Mouse (Mus musculus) kidney, postnatal 14 days (tissue): ENCODE data around the gene Cars.
A peak's percentile ranks its signal among the peaks of the same experiment; 100 is the strongest.
"Not testable (repeated sequence)": the region's sequence is repeated elsewhere in the genome, so short reads cannot be mapped to it uniquely, and the experiment has no call there.

ENCODE experiments used
- DNase-seq: peaks from one replicate; pipeline ENCODE4 v3.0.0; 2022; ENCODE audit warnings: mixed read lengths

Cars gene

DNA sequence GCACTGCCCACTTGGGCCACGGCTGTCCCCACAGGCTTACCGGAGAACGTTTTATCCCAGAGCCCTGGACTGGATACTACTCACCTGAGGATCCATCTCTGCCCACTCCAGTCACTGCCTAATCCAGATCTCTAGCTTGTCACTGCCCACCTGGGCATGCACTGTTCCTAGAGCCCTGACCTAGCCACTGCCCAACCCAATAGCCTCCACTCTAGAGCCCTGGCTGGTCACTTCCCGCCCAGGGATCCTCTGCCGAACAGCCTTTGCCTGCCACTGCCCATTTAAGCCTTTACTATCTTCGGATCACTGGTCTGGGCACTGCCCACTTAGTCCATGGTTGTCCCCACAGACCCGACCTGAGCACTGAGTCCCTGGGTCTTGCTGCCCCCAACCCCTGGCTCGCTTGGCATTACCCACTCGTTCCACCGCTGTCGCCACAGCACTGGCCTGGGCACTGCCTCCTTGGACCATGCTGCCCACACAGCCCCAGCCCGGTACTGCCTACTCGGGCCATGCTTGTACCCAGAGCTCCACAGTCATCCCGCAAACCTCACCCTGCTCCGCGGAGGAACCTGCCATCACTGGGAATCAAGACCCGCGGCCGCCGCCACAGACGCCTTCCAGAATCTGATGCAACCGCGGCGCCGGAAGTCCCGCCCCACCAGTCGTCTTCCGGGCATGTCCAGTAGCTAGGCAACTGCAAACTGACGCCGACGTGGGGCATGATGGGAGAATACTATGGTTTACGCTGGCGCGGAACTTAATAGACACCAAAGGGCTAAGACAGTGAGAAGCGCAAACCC lies at the start of gene Cars:
Cars (minus strand) TSS at position 663 of the 803 bp plus-strand sequence.
- peak; percentile 97 for DNase-seq

DNA sequence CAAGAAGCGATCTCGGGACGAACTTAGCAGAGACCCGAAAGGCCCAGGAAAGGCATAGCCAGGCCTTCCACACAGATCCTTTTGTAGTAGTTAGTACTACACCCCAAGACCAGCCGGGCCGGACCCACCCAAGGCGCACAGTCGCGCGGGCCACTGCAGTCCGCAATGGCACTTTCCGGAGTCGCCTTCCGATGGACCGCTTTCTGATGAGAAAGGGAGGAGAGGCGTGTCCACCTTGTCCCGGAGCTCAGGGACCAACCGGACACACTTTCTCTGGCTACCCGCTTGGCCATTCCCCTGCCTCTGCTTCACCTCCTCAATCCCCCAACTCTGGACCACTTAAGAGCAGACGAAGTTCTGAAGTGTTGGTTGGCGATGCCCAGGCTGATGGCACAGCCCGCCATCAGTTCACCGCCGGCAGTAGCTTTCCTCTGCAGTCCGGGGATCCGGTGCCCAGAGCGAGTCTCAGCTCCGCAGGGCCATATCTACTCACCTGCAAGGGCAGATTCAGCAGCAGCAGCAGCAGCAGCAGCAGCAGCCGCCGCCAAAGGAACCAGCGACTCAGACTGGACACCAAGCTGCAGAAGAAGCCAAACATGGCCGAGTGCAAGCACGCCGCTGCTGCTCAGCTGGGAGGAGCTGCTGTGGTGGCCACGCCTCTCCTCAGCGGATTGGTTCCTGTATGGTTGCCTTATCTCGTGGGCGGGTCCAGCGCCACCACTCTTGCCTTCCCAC lies 49.3 kb upstream of the Cars start, which contains the start of gene Tnfrsf22:
Tnfrsf22 (minus strand) TSS at position 628 of the 735 bp plus-strand sequence.
- DNase-seq: peak; percentile 90

DNA sequence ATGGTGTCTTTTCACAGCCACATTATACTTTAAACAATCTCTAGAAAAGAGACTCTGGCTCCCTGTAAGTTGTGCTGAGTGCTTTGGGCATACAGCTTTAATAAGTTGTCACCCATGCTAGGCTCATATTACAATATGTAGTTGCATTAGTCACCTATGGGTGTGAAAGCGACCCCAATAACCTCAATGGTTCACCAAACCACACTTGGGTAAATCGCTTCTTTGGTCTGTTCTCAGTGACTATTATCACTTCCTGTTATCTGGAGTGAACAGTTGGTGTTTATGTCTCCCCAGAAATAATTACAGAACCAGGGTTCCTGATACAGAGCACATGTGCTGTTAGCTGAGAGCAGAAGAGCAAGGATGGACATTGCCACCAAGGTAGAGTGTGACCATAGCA lies 44.1 kb upstream of the Cars start:
- DNase-seq: not testable (repeated sequence)

DNA sequence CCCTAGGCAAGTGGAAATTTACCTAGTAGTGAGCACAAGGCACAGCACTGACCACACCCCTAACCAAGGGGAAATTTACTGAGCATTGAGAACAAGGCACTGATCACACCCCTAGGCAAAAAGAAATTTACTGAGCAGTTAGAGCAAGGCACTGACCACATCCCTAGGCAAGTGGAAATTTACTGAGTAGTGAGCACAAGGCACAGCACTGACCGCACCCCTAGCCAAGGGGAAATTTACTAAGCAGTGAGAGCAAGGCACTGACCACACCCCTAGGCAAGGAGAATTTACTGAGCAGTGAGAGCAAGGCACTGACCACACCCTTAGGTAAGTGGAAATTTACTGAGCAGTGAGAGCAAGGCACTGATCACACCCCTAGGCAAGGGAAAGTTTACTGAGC lies 36.8 kb upstream of the Cars start:
- no peak for DNase-seq

DNA sequence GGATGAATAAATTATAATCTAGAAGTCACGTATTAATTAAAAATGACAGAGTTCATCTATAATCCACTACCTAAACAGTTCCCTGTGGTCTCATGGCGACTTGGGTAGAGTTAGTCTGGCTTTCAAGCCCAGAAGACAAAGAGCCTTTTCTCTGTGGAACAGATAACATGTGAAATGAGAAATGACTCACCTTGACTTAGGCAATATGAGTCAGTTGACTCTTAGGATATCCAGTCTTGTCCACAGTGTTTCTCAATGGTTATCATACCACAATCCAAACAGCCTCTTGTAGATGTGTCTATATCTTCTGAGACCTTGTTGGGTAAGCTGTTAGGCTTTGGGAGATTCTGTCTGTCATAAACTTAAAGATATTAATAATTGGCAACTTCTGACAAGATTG lies 31.6 kb upstream of the Cars start:
- DNase-seq: no peak

DNA sequence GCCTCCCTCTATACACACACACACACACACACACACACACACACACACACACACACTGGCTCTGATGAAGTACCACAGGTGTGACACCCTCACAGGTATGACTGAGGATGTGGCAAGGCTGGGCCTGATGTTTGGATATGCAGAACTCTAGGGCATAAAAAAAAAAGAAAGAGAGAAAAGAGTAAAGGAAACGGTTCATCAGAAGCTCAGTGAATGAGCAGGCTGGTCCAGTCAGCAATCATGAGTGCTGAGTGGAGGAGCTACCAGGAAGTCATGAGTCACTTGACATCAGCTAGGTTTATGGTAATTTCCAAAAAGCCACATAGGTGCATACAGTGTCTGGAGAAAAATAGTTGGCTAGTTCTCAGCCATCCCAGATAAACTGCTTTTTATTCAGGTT lies 29.6 kb upstream of the Cars start:
- DNase-seq: no peak

DNA sequence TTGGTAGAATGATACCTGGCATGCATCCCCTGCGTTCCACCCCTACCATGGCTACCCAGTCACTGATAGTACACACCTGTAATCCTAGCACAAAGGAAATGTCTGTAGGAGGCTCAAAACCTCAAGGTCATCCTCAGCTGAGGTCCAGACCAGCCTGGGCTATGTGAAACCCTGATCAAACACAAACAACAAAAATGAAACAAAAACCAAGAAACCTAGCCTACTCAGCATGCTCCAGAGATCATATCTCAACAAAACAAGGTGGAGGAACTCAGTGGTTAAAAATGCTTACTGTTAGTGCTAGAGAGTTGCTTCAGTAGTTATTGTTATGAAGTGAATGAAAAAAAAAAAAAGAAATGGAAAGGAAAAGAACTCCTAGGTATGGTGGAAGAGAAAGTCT lies 28.6 kb upstream of the Cars start, which contains the start of gene Tnfrsf26:
Tnfrsf26 (minus strand) TSS at position 183 of the 400 bp plus-strand sequence.
- no peak for DNase-seq

DNA sequence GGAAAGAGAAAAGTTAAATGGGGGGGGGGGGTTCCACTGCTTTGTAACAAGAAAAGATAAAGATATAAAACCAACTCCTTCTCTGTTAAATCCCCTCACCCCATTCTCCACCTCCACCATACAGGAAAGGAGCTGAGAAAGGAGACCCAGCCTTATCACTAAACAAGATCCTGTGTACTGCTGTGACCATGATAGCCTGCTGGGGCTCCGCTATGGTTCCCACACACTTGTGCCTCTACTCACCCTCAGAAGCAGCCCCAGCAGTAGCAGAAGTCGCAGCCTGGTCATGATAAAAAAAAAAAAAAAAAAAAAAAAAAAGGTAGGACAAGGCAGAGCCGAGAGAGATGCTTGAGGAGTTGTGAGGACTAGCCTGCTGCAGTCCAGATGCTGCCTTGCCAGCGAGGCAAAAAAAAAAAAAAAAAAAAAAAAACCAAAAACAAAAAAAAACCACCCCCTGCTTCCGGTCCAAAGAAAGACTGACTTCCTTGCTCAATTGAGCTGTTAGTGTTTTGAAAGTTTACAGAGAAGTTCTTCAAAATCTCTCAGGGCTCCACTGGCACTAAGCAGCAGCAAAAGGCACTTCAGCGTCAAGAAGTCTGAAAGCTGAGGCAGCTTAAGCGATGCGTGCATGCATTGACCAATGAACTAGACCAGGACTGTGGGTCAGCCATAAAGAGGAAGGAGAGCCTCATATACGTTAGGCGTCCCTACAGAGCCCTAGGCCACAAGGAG lies 27.8 kb upstream of the Cars start:
- DNase-seq: no peak

DNA sequence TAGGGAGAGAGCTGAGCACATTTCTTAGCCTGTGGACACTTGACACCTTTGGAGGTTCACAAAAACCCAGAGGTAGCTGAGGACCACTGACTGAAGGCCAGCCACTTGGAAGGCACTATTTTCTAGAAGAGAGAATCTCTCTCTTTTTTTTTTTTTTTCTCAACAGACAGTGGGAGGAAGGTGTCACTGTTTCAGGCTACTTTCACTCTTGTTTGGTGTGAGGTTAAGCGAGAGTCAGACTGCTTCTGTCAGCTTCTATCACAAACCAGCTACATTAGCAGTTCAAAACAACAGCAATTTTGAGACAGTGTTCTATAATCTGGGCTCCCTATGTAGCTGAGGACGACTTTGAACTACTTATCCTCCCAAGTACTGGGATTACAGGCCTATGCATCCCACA lies 26.3 kb upstream of the Cars start:
- DNase-seq: no peak

DNA sequence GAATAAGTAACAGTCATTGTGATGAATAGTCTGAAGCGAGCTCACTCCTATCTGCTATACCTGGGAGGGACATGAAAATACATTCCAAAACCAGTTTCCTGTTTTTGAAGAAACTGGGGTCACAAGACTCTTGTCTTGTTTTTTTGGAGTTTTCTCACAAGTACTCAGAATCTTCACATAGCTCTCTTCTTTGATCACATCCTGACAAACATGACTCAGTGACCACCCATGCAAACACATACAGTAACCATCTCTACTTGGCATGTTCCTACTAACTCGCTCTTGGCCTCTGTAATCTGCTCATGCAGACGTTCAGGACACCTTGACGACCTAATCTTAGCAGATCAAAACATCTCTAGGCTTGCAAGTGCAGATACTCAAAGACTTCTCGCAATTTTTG lies 25.3 kb upstream of the Cars start:
- DNase-seq: no peak

DNA sequence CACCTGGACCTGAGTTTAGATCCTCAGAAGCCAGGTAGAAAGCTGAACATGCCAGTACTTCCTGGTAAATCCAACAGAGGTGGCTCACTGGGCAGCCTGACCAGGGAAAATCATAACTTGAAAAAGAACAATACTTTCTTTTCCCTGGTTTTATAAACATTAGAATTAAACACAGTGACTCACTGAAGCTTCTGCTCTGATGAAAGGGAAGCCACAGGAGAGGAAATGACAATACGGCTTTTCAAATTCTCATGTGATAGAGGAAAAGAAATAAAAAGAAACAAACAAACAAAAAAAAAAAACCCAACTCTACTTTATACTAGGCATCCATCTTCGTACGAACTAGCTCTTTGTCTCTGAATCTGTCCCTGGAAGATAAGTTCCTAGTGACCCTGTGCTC lies 24.7 kb upstream of the Cars start:
- DNase-seq: no peak

DNA sequence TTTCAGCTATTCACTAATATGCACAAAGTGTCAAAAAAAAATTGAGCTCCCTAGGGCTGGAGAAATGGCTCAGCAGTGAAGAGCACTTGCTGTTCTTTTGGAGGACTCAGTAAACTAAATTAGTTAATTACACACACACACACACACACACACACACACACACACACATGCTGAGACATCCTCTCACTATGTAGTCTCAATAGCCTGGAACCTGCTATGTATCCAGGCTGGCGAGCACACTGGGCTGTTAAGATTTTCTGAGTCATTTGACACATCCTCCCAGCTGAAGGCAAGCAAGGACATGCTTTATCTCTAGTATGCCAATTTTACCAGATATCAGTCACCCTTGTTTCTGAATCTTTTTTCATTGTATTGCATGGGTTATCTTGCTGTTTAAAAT lies 21.1 kb upstream of the Cars start:
- DNase-seq: no peak

DNA sequence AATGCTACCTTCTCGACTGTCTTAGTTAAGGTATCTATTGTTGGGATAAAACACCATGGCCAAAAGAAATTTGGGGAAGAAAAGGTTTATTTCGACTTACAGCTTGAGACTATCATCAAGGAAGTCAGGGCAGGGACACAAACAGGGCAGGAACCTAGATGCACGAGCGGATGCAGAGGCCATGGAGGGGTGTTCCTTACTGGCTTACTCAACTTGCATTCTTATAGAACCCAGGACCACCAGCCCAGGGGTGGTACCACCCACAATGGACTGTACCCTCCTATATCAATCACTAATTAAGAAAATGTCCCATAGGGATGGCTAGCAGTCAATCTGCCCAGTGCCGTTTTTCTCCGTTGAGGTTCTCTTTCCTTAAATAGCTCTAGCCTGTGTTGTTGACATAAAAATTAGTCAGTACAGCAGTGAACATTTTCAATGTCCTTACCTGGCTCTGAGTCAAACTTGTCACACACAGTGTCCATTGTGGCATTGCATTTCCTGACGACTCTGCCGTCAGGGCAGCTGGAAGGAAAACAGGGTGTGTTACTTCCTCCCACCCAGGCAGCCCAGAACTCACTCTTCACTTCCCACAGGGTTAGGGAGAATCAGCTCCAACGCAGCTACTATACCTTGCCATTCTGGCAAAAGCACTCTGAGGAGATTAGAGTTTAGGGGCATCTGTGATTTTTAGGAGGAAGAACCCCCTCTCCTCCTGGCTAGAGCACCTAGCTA lies 14.7 kb upstream of the Cars start:
- peak; percentile 67 for DNase-seq

DNA sequence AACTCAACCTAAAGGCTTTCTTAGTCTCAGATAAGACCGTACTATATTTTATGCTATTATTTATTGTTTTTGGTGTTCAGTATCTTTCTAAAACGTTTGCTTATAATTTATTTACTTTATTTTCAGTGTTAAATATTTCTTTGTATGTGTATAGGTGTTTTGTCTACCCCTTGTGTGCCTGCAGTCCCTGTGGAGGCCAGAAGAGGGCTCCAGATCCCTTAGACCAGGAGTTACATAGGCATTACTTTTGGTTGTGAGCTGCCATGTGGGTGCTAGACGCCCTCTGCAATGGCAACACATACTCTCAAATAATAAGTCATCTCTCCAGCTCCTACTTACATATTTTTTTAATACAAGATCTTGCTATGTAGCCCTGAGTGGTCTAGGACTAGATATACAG lies 12.3 kb upstream of the Cars start:
- no peak for DNase-seq

DNA sequence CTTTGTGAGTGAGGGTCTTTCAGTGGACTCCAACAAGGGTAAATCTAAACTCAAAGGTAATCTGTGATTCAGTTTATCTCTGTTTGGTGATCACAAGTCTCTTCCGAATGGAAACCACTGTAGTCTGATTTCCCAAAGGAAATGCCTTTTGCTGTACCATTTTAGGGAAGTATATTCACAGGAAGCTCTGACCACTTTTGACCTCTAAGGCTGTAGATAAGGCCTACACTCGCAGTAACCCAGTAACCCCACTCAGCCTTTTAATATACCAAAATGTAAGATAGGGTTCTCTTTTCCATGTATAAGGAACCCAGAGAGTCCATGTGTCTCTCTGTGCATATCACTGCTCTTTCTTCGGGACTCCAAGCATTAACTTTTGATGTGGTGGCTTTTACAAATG lies 5.4 kb upstream of the Cars start:
- DNase-seq: no peak

DNA sequence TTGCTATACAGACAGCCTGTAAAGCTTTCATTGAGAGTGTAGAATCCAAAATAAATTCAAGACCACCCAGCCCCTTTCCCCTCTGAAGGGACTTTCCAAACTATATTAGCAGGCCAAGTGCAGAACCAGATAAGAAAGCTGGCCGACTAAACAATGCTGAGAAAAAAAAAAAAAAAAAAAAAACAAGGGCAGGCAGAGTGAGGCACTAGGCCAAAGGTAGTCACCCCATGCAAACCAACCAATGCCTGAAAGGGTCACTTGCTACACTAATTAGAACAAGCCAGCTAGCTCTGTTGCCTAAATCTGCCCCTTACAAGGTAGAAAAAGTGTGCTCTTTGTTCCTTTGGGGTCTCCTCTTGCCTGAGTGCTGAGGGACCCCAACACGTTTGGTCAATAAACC lies 5.0 kb upstream of the Cars start:
- DNase-seq: no peak

DNA sequence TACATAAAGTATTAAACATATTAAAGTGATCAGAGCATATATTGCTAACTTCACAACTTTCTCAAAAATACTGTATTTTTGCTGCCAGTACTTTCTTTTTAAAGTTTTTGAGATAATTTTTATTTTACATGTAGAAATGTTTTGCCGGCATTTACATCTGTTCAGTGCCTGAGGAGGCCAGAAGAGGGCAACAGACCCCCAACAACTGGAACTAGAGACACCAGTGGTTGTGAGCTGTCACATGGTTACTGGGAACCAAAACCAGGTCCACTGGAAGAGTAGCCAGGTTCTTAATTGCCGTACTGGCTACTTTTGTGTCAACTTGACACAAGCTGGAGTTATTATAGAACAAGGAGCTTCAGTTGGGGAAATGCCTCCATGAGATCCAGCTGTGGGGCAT lies 1.8 kb upstream of the Cars start:
- no peak for DNase-seq

DNA sequence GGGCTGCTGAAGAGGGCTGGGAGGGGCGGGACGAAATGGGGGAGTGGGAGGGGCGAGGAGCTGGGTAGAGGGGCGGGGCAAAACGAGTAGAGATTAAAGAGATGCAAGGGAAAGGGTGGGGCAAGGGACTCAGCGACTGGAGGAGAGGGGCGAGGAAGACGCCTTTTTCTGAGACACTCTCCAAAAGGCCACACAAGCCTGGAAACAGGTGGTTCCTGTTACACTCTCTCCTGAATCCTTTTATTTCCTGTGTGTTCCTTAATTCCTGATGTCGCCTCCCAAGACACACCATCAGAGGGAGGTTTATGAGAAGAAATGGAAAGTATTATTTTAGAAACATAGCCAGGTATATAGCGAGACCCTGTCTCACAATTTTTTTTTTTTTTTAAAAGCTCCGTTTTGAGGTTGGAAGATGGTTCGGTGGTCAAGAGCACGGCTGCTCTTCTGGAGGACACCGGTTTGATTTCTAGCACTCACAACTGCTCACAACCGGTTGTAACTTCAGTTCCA lies 396 bp upstream of the Cars start:
- no peak for DNase-seq

DNA sequence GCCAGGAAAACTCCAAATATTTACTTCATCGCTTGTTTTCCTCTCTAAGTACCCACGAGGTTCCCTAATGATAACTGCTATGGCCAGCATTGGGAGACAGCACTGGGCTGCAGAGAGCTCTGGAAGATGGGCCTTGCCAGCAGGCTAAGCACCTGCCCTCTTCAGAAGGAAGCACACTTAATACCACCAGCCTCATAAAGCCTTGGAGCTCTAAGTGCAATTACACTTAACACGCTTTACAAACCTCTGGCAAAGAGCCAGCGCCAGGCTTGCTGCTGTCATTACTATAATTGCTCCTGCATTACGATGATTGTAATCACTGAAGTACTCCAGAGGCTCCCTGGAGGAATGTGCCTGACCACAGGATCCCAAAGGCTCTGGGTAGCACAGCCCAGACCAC lies 5.0 kb downstream of the Cars start:
- DNase-seq: peak; percentile 18

DNA sequence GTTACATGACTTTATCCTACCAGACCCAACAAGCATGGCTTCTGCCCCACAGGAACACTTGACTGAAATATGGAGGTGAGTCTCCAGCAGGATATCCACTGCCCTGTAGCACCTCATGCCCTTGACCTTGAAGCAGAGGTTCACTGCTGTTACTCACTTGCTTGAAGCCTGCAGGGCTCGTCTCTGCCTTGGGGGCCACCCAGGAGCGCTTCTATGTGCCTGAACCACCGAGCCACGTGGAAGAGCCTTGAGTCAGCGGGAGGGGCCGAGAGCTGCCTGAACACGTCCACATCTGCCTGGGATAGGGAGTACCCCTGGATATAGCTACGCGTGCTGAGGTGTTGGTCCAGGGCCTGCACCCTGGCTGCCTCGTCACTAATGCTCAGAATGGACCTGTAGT lies 7.6 kb downstream of the Cars start:
- DNase-seq: no peak

DNA sequence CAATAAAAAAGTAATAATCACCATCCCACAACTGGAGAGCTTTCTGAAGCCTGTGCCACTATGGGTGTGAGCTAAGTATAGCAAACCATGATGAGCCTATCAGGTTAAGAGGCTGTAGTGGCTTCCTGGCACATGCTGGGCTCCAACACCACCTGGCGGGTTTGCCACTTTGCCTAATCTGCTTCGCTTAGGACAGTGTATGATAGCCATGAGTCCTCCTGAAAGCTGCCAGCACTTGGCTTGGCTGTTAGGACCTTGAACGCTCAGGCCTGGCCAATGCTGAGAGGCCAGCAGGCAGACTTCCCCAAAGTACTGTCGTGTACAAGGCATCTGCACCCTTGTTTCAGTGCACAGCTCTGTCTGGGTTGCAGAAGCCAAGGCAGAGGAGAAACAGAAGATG lies 11.9 kb downstream of the Cars start:
- no peak for DNase-seq

DNA sequence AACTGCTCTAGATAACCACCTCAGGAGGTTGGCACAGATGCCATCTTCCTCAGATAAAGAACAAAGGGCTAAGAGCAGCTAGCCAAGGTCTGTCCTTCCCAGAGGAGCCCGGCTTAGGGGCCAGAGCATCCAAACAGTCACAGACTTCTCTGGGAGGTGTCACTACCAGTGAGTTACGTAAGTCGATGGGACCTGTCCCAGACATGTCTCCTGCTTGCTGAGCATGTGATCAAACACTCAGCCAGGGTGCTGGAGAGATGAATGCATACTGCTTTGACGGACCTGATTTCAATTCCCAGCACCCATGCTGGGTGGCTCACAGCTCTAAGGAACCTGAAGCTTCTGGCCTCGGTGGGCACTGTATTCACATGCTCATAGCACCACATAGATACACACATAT lies 12.3 kb downstream of the Cars start:
- DNase-seq: no peak

DNA sequence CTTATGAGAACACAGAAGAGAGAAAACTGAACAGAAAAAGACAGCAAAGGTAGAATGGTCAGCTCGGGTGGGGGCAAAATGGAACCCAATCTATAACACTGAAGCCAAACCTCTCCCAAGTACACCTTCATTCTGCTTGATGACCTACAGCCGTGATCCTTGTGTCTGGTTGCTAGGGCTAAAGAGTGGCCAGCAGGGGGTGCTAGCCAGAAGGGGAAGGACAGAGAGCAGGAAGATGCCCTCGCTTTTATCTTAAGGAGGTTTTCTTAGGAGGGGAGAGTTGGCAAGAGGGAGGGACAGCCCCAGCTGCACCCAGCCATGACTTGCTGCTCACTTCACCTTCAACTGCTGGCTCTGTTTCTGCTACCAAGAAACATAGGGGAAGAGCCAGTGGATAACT lies 15.9 kb downstream of the Cars start:
- peak; percentile 70 for DNase-seq
